Mouse (Mus musculus) CH12.LX (cell line): ENCODE data around the gene Zfp747. TPM values are rescaled to one million over a fixed set of nuclear protein-coding genes. Genes with fewer than 3 reads are reported as not detected.
"Not testable (repeated sequence)": the region's sequence is repeated elsewhere in the genome, so short reads cannot be mapped to it uniquely, and the experiment has no call there.

ENCODE experiments used
- DNase-seq: peaks from one replicate; pipeline ENCODE4 v3.0.0-alpha.2; 2013; ENCODE audit errors: extremely low read depth
- H3K27ac ChIP-seq: 2 replicates; pipeline ENCODE4 v1.5.1; 2012; ENCODE audit warnings: low read depth, mild to moderate bottlenecking, control low read depth, moderate library complexity; ENCODE audit not compliant: insufficient read depth
- H3K27me3 ChIP-seq: replicated peaks from 2 replicates; pipeline ENCODE3; 2012; ENCODE audit warnings: inconsistent platforms
- H3K36me3 ChIP-seq, 2 experiments: replicated peaks in 1 of 2; 2 replicates each; pipeline versions ENCODE3 to v1.6.1; 2012; ENCODE audit warnings: inconsistent platforms in 1 of 2, low read length in 1 of 2, mild to moderate bottlenecking in 1 of 2, mixed read lengths in 1 of 2, moderate library complexity in 1 of 2; ENCODE audit not compliant: control insufficient read depth in 1 of 2, insufficient read depth in 1 of 2
- H3K4me1 ChIP-seq, 2 experiments: 2 replicates each; pipeline ENCODE4 v1.6.1; 2012; ENCODE audit warnings: inconsistent platforms in 1 of 2, moderate library complexity in 1 of 2; ENCODE audit not compliant: insufficient read depth in 2 of 2, control insufficient read depth in 1 of 2
- H3K4me2 ChIP-seq: 2 replicates; pipeline ENCODE4 v1.6.1; 2012; ENCODE audit warnings: low read depth, mild to moderate bottlenecking, control low read depth; ENCODE audit not compliant: poor library complexity, insufficient read depth, severe bottlenecking
- H3K4me3 ChIP-seq, 3 experiments: fragments of 150-350 bp in 1 of 3; sonication (generic) in 1 of 3; replicated peaks in 1 of 3; 2 replicates each; pipeline versions ENCODE3 to v1.5.1; 2011 to 2012; ENCODE audit warnings: low read depth in 2 of 3, low read length in 2 of 3, mild to moderate bottlenecking in 2 of 3, moderate library complexity in 2 of 3, control low read depth in 1 of 3, improper control_type of control experiment in 1 of 3, inconsistent platforms in 1 of 3, mixed read lengths in 1 of 3; ENCODE audit not compliant: poor library complexity in 1 of 3
- H3K79me2 ChIP-seq: replicated peaks from 2 replicates; pipeline ENCODE4 v1.6.1; 2012; ENCODE audit warnings: mild to moderate bottlenecking, moderate library complexity; ENCODE audit not compliant: control insufficient read depth, poor library complexity, insufficient read depth, severe bottlenecking; ENCODE audit errors: extremely low read depth
- H3K9ac ChIP-seq: 2 replicates; pipeline ENCODE4 v1.6.1; 2012; ENCODE audit warnings: low read depth, mild to moderate bottlenecking, control low read depth, moderate library complexity; ENCODE audit not compliant: insufficient read depth
- H3K9me3 ChIP-seq: replicated peaks from 2 replicates; pipeline ENCODE3; 2012; ENCODE audit warnings: low read length, inconsistent platforms, mixed read lengths
- BHLHE40 ChIP-seq: IDR thresholded peaks from 2 replicates; pipeline ENCODE4 v1.6.1; 2011; ENCODE audit warnings: mild to moderate bottlenecking, low read depth, low read length, improper control_type of control experiment
- CHD1 ChIP-seq: IDR thresholded peaks from 2 replicates; pipeline ENCODE4 v1.6.1; 2012; ENCODE audit warnings: low read depth, low read length, improper control_type of control experiment, inconsistent platforms
- CHD2 ChIP-seq: IDR thresholded peaks from 2 replicates; pipeline ENCODE4 v1.6.1; 2011; ENCODE audit warnings: low read length, improper control_type of control experiment
- CTCF ChIP-seq, 2 experiments: IDR thresholded peaks in 1 of 2; conservative IDR thresholded peaks in 1 of 2; 2 replicates each; pipeline ENCODE4 v1.5.1; 2011 to 2012; ENCODE audit warnings: low read depth in 2 of 2, low read length in 2 of 2, improper control_type of control experiment in 1 of 2, inconsistent platforms in 1 of 2, mild to moderate bottlenecking in 1 of 2, moderate library complexity in 1 of 2
- E2F4 ChIP-seq: IDR thresholded peaks from 2 replicates; pipeline ENCODE4 v1.6.1; 2011; ENCODE audit warnings: low read depth, low read length, improper control_type of control experiment; ENCODE audit not compliant: insufficient replicate concordance
- ELF1 ChIP-seq: IDR thresholded peaks from 2 replicates; pipeline ENCODE4 v1.6.1; 2014; ENCODE audit warnings: low read depth, mild to moderate bottlenecking, inconsistent platforms, low read length, improper control_type of control experiment
- ETS1 ChIP-seq: conservative IDR thresholded peaks from 2 replicates; pipeline ENCODE4 v1.6.1; 2012; ENCODE audit warnings: low read depth, mild to moderate bottlenecking, inconsistent platforms, low read length, improper control_type of control experiment, moderate library complexity
- GABPA ChIP-seq: IDR thresholded peaks from 2 replicates; pipeline ENCODE4 v1.6.1; 2012; ENCODE audit warnings: low read depth, low read length, improper control_type of control experiment, inconsistent platforms; ENCODE audit not compliant: insufficient replicate concordance
- JUN ChIP-seq: IDR thresholded peaks from 2 replicates; pipeline ENCODE4 v1.6.1; 2011; ENCODE audit warnings: low read depth, mild to moderate bottlenecking, low read length, improper control_type of control experiment, moderate library complexity; ENCODE audit not compliant: insufficient read depth
- JUND ChIP-seq: conservative IDR thresholded peaks from 2 replicates; pipeline ENCODE4 v1.6.1; 2011; ENCODE audit warnings: low read depth, low read length, improper control_type of control experiment
- KAT2A ChIP-seq: IDR thresholded peaks from 2 replicates; pipeline ENCODE4 v1.6.1; 2012; ENCODE audit warnings: low read length, improper control_type of control experiment, inconsistent platforms; ENCODE audit not compliant: insufficient replicate concordance
- MAX ChIP-seq: IDR thresholded peaks from 2 replicates; pipeline ENCODE4 v1.6.1; 2011; ENCODE audit warnings: low read length, improper control_type of control experiment
- MAZ ChIP-seq: IDR thresholded peaks from 2 replicates; pipeline ENCODE4 v1.6.1; 2012; ENCODE audit warnings: low read depth, mild to moderate bottlenecking, inconsistent platforms, low read length, improper control_type of control experiment, moderate library complexity
- MEF2A ChIP-seq: IDR thresholded peaks from 2 replicates; pipeline ENCODE4 v1.6.1; 2014; ENCODE audit warnings: low read depth, mild to moderate bottlenecking, inconsistent platforms, low read length, improper control_type of control experiment, borderline replicate concordance
- MYC ChIP-seq: IDR thresholded peaks from 2 replicates; pipeline ENCODE4 v1.6.1; 2011; ENCODE audit warnings: low read depth, mild to moderate bottlenecking, improper control_type of control experiment, low read length
- NELFE ChIP-seq: IDR thresholded peaks from 2 replicates; pipeline ENCODE4 v1.6.1; 2011; ENCODE audit warnings: low read depth, low read length, improper control_type of control experiment
- PAX5 ChIP-seq: IDR thresholded peaks from 2 replicates; pipeline ENCODE4 v1.6.1; 2012; ENCODE audit warnings: low read length, inconsistent platforms, mixed read lengths
- POLR2A ChIP-seq: IDR thresholded peaks from 2 replicates; pipeline ENCODE4 v1.6.1; 2011; ENCODE audit warnings: low read depth, mild to moderate bottlenecking, improper control_type of control experiment, low read length
- POLR2AphosphoS2 ChIP-seq: IDR thresholded peaks from 2 replicates; pipeline ENCODE4 v1.6.1; 2011; ENCODE audit warnings: low read depth, low read length, improper control_type of control experiment
- RAD21 ChIP-seq: IDR thresholded peaks from 2 replicates; pipeline ENCODE4 v1.6.1; 2011; ENCODE audit warnings: low read depth, mild to moderate bottlenecking, low read length, improper control_type of control experiment, moderate library complexity
- RCOR1 ChIP-seq: conservative IDR thresholded peaks from 2 replicates; pipeline ENCODE4 v1.6.1; 2012; ENCODE audit warnings: low read depth, mild to moderate bottlenecking, inconsistent platforms, low read length, improper control_type of control experiment
- SIN3A ChIP-seq: IDR thresholded peaks from 2 replicates; pipeline ENCODE4 v1.6.1; 2012; ENCODE audit warnings: low read length, improper control_type of control experiment, inconsistent platforms
- SMC3 ChIP-seq: IDR thresholded peaks from 2 replicates; pipeline ENCODE4 v1.6.1; 2011; ENCODE audit warnings: low read depth, low read length, improper control_type of control experiment
- TBP ChIP-seq: conservative IDR thresholded peaks from 2 replicates; pipeline ENCODE4 v1.6.1; 2011; ENCODE audit warnings: low read depth, low read length, improper control_type of control experiment
- TCF12 ChIP-seq: IDR thresholded peaks from 2 replicates; pipeline ENCODE4 v1.6.1; 2014; ENCODE audit warnings: low read depth, mild to moderate bottlenecking, inconsistent platforms, low read length, improper control_type of control experiment
- UBTF ChIP-seq: IDR thresholded peaks from 2 replicates; pipeline ENCODE4 v1.6.1; 2012; ENCODE audit warnings: low read depth, mild to moderate bottlenecking, inconsistent platforms, low read length, improper control_type of control experiment, moderate library complexity
- USF2 ChIP-seq: conservative IDR thresholded peaks from 2 replicates; pipeline ENCODE4 v1.6.1; 2011; ENCODE audit warnings: low read depth, low read length, improper control_type of control experiment
- ZNF384 ChIP-seq: IDR thresholded peaks from 2 replicates; pipeline ENCODE4 v1.6.1; 2012; ENCODE audit warnings: low read depth, low read length, improper control_type of control experiment, inconsistent platforms
- dilution Hi-C: fragments of 300-500 bp; cut with MboI; formaldehyde crosslinking; loops from 2 replicates; pipeline ENCODE4 v1.14.3; 2020; ENCODE audit warnings: low sequenced_read_pairs; ENCODE audit not compliant: extremely low pct_unique_long_range_greater_than_20kb, extremely low pct_ligation_motif_present
- in situ Hi-C: fragments of 300-500 bp; cut with MboI; formaldehyde crosslinking; loops from 3 replicates; pipeline ENCODE4 v1.14.3; 2019; ENCODE audit warnings: low sequenced_read_pairs, low pct_ligation_motif_present, low pct_unique_long_range_greater_than_20kb, mixed read lengths
- polyA plus RNA-seq: library from polyadenylated mRNA; unstranded; fragments of >175 nt; gene quantifications from 2 replicates; pipeline ENCODE4 v1.2.1, GENCODE M21; 2012; ENCODE audit warnings: low read depth; ENCODE audit not compliant: insufficient read length
- total RNA-seq, 2 experiments: library from RNA; depleted of rRNA; stranded (reverse); fragments of 300-350 nt in 1 of 2; fragments of >200 nt in 1 of 2; gene quantifications; 2 replicates each; pipeline ENCODE4 v1.2.3; 2012 to 2014

The Zfp747 gene
- total and polyA plus RNA-seq, 3 experiments = 7.2 to 8.2 (median 7.7) TPM

DNA sequence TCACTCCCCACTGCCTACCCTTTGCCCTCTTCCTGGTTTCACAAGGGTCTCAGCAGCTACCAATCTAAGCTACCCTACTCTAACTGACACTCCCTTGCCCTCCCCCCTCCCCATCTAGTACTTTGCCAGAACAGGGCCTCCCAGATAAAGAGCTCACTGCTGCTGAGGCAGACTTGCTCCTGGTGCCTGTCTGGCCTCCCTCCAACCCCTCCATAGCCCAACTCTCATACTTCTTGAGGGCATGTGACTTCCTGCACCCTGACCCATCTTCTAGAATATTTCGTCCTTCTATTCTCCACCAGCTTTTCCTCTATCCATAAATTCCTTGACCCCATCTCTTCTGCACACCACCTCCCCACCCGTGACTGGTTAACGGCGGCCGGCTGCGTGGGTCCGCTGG, 33.0 kb downstream of the Zfp747 start:
- H3K4me2 ChIP-seq = no peak overlapping the region
- in situ Hi-C loops = no loop called here

DNA sequence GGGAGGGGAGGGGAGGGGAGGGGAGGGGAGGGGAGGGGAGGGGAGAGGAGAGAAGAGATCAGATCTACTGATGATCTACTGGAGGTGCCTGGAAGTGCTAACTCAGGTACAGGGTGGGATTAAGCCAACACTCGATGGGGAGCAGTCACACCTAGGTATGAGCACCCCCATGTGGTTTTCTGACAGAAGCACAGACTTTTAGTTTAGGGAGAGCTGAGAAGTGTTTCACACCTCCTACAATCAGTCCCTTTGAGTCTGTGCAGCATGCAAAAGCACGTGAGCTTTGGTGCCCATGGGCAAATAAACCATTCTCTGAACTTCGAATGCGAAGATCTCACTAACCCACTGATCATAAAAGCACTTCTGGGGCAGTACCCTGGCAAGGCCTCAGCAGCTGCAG, 33.5 kb downstream of the Zfp747 start:
- Histone ChIP-seq H3K4me3 (no peak overlapping the region), H3K9ac (no peak overlapping the region), H3K4me1 (peaks cover 0 to 11% of the 10 kb centered on the region in 2 experiments; a peak in 2 of 4 replicates), H3K36me3 (peaks cover 10 to 25% of the 10 kb centered on the region in 2 experiments), H3K27ac (no peak overlapping the region), H3K27me3 (peaks cover 4% of the 10 kb centered on the region), H3K9me3 (no peaks in the 10 kb centered on the region), H3K79me2 (no peaks in the 10 kb centered on the region), H3K4me2 (no peak overlapping the region)
- peak; percentile 44 for DNase-seq
- TF ChIP-seq KAT2A (no peak), MAZ (no peak), POLR2AphosphoS2 (no peak), CTCF (conservative IDR thresholded peaks at IDR 0.05 in 1 of 2, IDR thresholded peaks at IDR 0.05 in 1 of 2; ENCODE audit: low read depth in 2 of 2, low read length in 2 of 2) (peak in 1 of 2 experiments; percentile 77; a peak in 2 of 4 replicates), ELF1 (no peak), NELFE (no peak), MAX (no peak), RCOR1 (no peak), CHD2 (no peak), UBTF (no peak), USF2 (no peak), MYC (0 out of 2 replicates have a peak, but pooled peaks have one; percentile 11), JUN (no peak), MEF2A (no peak), PAX5 (no peak), E2F4 (no peak), RAD21 (peak; percentile 79), ETS1 (no peak), SMC3 (peak; percentile 49), BHLHE40 (no peak), JUND (no peak)
- in situ Hi-C loops (no loop called here), dilution Hi-C loops (no loop called here)

More for the DNA sequence above, 33.0 kb downstream of the Zfp747 start:
- Histone ChIP-seq H3K9ac (no peak overlapping the region), H3K4me3 (no peak overlapping the region), H3K9me3 (no peaks in the 10 kb centered on the region), H3K79me2 (no peaks in the 10 kb centered on the region), H3K4me1 (peaks cover 0 to 11% of the 10 kb centered on the region in 2 experiments; a peak in 2 of 4 replicates), H3K27ac (no peak overlapping the region), H3K36me3 (peaks cover 10 to 25% of the 10 kb centered on the region in 2 experiments), H3K27me3 (peaks cover 7% of the 10 kb centered on the region)
- no peak for DNase-seq
- TF ChIP-seq NELFE (no peak), JUND (no peak), MEF2A (no peak), POLR2A (no peak), CHD1 (no peak), TBP (no peak), ETS1 (no peak), ZNF384 (no peak), UBTF (no peak), CTCF (conservative IDR thresholded peaks at IDR 0.05 in 1 of 2, IDR thresholded peaks at IDR 0.05 in 1 of 2; ENCODE audit: low read depth in 2 of 2, low read length in 2 of 2) (no peak), TCF12 (no peak), GABPA (no peak), BHLHE40 (no peak), MAZ (no peak), SIN3A (no peak), RCOR1 (no peak), MAX (no peak), KAT2A (no peak)
- dilution Hi-C loops = no loop called here

DNA sequence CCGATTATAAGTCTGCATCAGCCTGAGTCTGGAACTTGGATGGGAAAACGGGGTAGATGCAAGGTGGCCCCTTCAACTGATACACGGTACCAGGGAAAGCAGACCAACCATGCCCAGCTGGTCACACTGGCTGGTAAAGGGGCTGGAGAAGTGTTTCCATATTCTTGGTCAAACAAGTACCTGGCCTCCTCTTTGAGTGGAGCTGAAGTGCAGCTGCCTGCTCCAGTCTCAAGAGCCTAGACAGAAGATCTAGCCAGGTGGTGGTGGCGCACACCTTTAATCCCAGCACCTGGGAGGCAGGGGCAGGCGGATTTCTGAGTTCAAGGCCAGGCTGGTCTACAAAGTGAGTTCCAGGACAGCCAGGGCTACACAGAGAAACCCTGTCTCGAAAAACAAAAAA, 34.0 kb downstream of the Zfp747 start:
- H3K27me3 ChIP-seq, H3K9ac ChIP-seq, H3K4me2 ChIP-seq, in situ Hi-C loops, H3K4me3 ChIP-seq, H3K27ac ChIP-seq, H3K4me1 ChIP-seq, H3K79me2 ChIP-seq, DNase-seq, H3K9me3 ChIP-seq, dilution Hi-C loops: not testable (repeated sequence)
- H3K36me3 ChIP-seq = peaks cover 10 to 25% of the 10 kb centered on the region in 2 experiments
